Mouse (Mus musculus) ES-E14 (cell line): ENCODE results near the gene Tmem9b.

Source experiments
- CHD2 ChIP-seq: IDR thresholded peaks from 2 replicates; pipeline ENCODE4 v1.6.1; 2014; ENCODE audit warnings: mild to moderate bottlenecking, low read depth, low read length, inconsistent platforms
- HCFC1 ChIP-seq: IDR thresholded peaks from 2 replicates; pipeline ENCODE4 v1.6.1; 2012; ENCODE audit warnings: low read length, inconsistent platforms, borderline replicate concordance; ENCODE audit not compliant: insufficient read depth
- MAFK ChIP-seq: IDR thresholded peaks from 2 replicates; pipeline ENCODE4 v1.6.1; 2014; ENCODE audit warnings: mild to moderate bottlenecking, low read depth, low read length, inconsistent platforms; ENCODE audit not compliant: insufficient read depth
- ZC3H11A ChIP-seq: IDR thresholded peaks from 2 replicates; pipeline ENCODE4 v1.6.1; 2012; ENCODE audit warnings: low read depth, mild to moderate bottlenecking, inconsistent platforms, low read length, borderline replicate concordance
- ZNF384 ChIP-seq: IDR thresholded peaks from 2 replicates; pipeline ENCODE4 v1.6.1; 2012; ENCODE audit warnings: low read depth, low read length, inconsistent platforms

GRCm38 (mm10) chr7:109739822-109740370, 12.8 kb downstream of the Tmem9b start:
- TF ChIP-seq HCFC1: no peak
- TF ChIP-seq ZC3H11A: no peak
- no peak for TF ChIP-seq CHD2
- no peak for TF ChIP-seq ZNF384
- TF ChIP-seq MAFK: no peak
